Mouse (Mus musculus): Measurements from ENCODE around the gene Hist1h2ad.

Hist1h2ad gene

DNA sequence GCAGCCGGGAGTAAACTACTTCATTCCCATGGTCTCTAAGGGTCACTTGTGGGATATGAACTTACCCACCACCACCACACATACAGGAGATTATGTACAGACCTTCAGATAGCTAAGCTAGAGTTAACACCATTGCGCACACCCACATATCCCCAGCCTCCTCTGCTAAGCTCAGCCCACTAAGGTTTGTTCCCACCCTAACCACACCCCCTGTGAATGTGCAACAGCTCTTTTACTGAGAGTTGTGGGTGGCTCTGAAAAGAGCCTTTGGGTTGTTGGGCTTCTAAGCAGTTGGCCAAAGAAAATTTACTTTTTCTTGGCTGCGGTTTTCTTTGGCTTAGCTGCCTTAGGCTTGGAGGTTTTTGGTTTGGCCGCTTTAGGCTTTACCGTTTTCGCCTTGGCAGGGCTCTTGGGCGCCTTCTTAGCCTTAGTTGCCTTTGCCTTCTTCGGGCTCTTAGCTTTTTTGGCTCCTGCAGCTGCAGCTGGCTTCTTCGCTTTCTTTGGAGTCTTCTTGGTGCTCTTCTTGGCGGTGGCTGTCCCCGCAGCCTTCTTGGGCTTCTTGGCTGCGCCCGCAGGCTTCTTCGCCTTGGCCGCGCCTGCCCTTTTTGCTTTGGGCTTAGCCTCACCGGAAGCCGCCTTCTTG, 47.5 kb downstream of the Hist1h2ad start:
- DNase-seq (ENCODE audit: low spot score in 2 of 2) = peak; percentile 68 to 75

- peak; percentile 84 to 90 for DNase-seq (ENCODE audit: low spot score in 2 of 2)
Measured at GRCm38 (mm10) chr13:23622175-23622671, 48.0 kb downstream of the Hist1h2ad start, which contains the start of gene Hist1h1e. Gene Hist1h1e (minus strand): TSS chr13:23622558.

- DNase-seq (ENCODE audit: low spot score in 2 of 2) = no peak
Measured at GRCm38 (mm10) chr13:23622861-23623450, 48.8 kb downstream of the Hist1h2ad start.
